Comparison of ENCODE assay signal across 13 mouse cellular contexts in genomic region chr6:72680936-72681335, GRCm38 (mm10).
"Had no signal": no experiment of that assay in that cellular context is flagged by ENCODE, and none has a peak within 500 bp of the region (broad histone marks: within the 10 kb centered on the region; RNA-seq: fewer than 3 reads in every experiment).

No protein-coding gene starts in this region.

- H3K27ac ChIP-seq: left cerebral cortex, adult 2 months; liver, embryonic 14.5 days had no signal

- ATAC-seq: intestine, embryonic 16.5 days had no signal

- DNase-seq: kidney, adult 8-10 months; kidney, postnatal 14 days; layer of hippocampus, postnatal 36 days; lung, adult 18-20 months; lung, postnatal 14 days; lung, postnatal 4 days; midbrain, embryonic 14.5 days; thymus, adult 18-20 months; thymus, postnatal 36 days had no signal

- H3K9ac ChIP-seq: liver, embryonic 14.5 days had no signal

- H3K4me3 ChIP-seq: left cerebral cortex, adult 2 months had no signal

- H3K4me2 ChIP-seq: midbrain, embryonic 11.5 days had no signal
